Mouse (Mus musculus): ENCODE results near the gene Sat2. TPM values are rescaled to one million over a fixed set of nuclear protein-coding genes. Genes with fewer than 3 reads are reported as not detected.

Gene Sat2
- 10.9 and 12.6 TPM in 2 replicates for polyA plus RNA-seq (2012; rRNA removed; ENCODE audit: low replicate concordance)

DNA sequence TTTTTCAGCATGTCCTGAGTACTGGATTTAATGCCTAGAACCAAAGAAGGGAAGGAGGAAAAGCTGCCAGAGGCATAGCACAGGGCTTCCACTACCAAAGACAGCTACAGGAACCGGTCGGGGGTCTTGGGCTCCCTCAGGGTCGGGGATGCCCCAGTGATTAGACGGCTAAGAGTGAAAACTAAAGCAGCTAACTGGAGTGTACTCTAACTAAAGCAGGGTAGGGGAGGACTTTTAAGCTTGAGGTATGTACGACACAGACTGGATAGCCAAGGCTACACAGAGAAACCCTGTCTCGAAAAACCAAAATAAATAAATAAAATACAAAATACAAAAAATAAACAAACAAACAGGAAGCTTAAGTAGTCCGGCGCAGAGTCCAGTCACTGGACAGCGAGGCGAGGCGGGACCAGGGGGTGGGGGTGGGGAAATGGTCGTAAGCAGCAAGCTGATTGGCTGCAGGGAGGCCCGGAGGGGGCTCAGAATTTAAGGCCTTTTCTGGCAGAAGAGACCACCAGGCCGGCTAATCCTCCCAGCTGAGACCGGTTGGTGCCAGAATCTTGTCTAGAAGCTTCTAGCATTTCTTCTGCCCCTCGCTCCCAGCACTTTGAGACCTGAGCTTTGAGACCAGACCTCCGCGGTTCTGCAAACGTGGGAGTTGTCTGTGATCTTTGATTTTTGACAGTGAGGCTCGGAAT lies at the start of gene Sat2:
Gene Sat2, plus strand, starts transcription at position 454 of the 698 bp plus-strand sequence.

DNA sequence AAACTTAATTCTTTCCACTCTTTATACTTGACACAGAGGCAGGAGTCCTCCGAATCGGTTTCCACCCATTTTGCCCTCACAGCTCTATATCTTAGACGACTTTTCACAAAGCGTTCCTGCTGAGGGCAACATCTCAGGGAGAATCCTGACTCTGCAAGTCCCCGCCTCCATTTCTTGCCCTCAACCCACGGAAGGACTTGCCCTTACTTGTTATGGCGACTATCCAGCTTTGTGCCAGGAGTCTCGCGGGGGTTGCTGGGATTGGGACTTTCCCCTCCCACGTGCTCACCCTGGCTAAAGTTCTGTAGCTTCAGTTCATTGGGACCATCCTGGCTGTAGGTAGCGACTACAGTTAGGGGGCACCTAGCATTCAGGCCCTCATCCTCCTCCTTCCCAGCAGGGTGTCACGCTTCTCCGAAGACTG lies 41.7 kb upstream of the Sat2 start, which contains the start of the genes Wrap53 and Trp53:
Gene Wrap53, minus strand, starts transcription at position 165 of the 424 bp plus-strand sequence.
Gene Trp53, plus strand, starts transcription at position 269 of the 424 bp plus-strand sequence.

DNA sequence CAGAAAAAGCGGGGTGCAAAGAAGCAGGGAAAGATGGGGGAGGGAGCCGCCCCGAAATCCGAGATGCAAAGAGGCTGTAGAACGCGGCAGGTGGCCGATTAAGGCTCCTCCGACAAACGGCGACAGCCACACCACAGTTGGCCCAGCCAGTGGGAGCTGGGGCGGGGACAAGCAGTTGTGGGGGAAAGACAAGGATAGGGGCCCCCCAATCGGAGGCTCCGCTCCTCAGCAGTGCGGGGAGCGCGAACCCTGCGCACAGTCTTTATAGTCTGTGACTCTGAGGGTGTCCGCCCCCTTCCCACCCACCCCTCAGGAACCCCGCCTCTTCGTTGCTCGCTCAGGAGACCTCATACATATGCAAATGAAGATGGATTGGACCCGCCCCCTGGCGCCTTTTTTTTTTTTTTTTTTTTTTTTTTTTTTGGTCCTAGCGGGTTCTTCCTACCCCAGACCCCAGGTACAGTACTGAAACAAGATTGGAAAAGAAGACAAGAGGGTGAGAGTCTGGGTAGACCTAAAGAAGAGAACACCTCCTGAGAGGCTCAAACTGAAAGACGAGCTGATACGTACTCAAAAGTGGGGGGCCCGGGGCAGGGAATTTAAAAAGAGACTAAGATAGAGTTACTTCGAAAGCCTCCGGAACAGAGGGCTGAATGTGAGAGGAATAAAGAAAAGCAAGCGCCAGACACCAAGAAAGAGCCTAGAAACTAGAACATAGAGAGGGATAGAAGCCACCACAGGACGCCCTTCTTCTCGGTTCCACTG lies 15.9 kb upstream of the Sat2 start, which contains the start of gene Atp1b2:
Gene Atp1b2, minus strand, starts transcription at position 217 of the 765 bp plus-strand sequence.

DNA sequence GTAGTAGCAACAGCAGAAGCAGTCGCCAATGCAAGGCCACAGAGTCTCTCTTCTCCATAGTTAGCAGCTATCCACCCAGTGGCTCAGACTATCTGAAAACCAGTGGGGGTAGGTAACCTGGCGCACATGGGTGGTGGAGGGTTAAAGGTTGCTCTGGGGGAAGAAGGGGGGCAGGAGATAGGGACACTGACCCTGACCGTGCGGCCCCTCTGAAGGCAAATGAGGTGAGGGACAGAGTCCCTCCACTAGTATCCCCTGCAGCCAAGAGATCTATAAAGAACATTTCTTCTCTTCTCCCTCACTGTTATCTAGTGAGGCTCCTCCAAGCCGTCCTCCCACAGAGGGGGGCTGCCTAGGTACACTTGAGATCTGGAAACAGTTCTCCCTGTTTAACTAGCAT lies 4.0 kb upstream of the Sat2 start, which contains the start of gene Shbg:
Gene Shbg, minus strand, starts transcription at position 101 of the 400 bp plus-strand sequence.

DNA sequence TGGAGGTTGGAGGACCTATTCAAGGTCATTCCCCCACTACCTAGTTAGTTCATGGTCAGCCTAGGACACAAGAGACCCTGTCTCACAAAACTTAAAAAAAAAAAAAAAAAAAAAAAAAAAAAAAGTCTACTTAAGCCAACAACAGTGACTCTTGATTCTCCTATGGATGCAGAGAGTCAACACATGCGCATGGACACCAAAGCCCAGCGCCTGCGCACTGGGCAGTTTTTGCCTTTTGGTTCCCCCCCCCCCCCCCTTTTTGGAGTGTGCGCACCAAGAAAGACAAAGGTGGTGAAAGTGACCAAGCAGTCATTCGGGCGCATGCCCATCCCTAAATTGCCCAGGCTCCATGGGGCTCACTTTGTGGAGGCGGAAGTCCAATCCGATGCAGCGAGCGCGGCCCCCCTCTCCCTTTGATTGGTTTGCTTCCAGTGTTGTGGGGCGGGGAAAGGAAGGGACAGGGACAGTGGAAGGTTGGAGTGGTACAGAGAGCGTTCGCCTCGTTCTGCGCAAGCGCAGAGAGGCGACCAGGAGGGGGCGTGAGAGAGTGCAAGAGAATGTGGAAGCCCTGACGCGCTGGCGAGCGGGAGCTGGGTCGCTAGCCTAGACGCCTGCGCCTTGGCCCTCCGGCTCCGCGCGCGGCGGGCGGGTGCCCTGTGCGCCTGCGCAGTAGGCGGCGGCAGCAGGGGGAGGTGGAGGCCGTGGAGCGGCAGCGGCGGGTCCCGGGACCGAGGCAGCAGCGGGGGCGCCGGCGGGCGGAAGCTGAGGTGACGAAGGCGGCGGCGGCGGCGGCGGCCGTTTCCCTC lies 10.7 kb downstream of the Sat2 start, which contains the start of gene Fxr2:
Gene Fxr2, plus strand, starts transcription at position 707 of the 806 bp plus-strand sequence.

DNA sequence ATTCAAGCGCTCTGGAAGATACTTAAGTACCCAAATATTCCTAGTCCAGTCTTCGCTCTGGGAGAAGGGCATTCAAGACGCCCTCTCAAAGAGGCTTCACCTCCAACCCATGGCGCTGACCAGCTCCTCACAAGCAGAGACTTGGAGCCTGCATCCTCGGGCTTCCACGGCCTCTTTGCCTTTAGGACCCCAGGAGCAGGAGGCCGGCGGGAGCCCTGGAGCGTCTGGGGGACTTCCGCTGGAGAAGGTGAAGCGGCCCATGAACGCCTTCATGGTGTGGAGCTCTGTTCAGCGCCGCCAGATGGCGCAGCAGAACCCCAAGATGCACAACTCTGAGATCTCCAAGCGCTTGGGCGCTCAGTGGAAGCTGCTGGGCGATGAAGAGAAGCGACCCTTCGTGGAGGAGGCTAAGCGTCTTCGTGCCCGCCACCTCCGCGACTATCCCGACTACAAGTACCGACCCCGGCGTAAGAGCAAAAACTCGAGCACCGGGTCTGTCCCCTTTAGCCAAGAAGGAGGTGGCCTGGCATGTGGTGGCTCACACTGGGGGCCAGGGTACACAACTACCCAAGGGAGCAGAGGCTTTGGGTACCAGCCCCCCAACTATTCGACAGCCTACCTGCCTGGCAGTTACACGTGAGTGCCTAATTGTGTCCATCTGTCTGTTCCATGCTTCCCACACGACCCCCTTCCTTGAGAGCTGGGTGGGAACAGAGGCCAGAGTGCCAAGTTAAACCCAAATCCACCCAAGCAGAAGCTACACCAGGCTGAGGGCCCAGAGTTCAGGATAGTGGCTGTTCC lies 33.6 kb downstream of the Sat2 start, which contains the start of gene Sox15:
Gene Sox15, plus strand, starts transcription at position 51 of the 801 bp plus-strand sequence.

DNA sequence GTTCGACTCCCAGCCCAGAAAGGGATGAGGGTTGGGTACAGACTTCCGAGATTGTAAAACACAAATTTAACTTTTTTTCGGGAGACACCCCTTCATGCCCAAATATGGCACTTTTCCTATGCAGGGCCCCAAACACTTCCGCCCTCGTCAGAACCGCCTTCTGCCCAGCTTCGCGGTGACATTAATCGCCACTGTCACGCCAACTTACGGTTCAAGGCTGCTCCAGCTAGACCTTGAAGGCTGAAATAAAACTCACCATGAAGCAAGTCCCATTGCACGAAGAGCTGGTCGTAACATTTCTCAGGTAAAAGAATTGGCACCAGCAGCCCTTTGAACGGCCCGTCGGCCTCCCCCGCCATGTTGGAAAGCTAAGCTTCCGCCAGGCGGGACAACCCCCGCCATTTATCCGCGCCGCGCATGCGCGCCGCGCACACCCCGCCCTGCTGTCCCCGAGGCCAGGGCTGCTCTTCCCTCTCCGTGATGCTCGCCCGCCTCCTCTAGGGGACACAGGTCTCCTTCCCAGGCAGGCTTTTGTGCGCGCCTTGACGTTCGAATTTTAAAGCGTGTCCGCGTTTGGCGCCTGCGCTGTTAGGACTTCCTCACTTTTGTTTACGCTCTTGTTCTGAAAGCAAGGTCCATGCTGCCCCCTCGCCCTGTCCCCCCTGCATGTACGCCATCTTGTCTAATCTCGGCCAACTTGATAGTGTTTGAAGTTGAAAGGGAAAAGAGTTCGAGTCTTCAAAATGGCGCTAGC lies 40.6 kb downstream of the Sat2 start, which contains the start of gene Mpdu1:
Gene Mpdu1, minus strand, starts transcription at position 430 of the 754 bp plus-strand sequence.

DNA sequence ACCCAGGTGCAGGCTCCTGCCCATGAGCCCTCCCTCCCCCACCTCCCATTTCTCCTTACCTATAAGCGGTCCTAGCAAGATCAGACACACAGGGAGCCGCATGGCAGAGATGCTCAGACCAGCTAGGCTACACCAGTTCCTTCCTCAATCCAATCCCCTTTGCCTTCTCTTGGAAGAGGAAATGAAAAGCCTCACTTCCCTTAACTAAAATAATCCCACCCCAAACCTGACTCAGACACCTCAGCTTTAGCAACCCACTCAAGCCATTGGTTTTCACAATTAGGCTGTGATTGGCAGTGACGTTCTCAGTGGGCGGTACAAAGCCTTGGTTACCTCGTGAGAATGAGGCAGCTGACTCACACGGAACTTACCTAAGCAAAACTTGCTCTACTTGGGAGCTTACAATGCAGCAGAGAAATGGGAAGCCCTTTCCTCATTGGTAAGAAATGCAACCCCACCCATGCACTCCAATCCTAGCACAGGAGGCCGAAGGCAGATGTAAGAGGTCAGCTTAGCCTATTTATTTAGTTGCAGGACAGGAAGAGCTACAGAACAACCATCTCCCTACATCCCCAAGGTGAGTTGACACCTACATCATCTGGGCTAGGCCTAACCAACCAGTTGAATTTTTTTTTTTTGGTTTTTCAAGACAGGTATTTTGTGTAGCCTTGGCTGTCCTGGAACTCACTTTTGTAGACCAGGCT lies 44.3 kb downstream of the Sat2 start, which contains the start of gene Cd68:
Gene Cd68, minus strand, starts transcription at position 193 of the 704 bp plus-strand sequence.

DNA sequence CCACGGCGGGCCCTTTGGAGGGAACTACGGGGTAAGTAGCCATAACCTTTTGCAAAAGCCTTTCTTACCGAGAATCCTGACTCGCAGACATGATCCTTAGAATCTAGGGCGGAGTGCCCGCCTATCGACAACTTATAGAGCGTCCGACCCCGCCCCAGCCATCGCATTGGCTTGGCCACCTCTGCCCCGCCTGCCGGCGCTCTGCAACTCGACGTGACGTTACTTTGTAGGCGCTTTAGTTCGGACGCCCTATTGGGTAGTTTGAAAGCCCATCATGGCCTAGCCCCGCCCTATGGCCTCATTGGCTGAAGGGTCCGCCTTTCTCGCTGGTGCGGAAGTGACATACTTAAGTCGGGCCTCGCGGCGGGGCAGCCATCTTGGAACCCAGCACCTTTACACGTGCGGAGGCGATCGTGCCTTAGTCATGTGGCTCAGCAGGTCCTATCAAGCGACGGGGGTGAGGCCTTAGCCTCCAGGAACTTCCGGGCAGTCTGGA lies 50.4 kb downstream of the Sat2 start, which contains the start of gene Eif4a1:
Gene Eif4a1, minus strand, starts transcription at position 213 of the 496 bp plus-strand sequence.

Other genes starting within 250 kb of the Sat2 start
- gene Naa38, start 226.5 kb upstream of the Sat2 start, polyA plus RNA-seq (2012; rRNA removed; ENCODE audit: low replicate concordance) = 180 and 191 TPM in 2 replicates
- 30.0 and 32.3 TPM in 2 replicates for gene Cyb5d1, start 226.4 kb upstream of the Sat2 start, polyA plus RNA-seq (2012; rRNA removed; ENCODE audit: low replicate concordance)
- gene Tmem88, start 223.8 kb upstream of the Sat2 start, polyA plus RNA-seq (2012; rRNA removed; ENCODE audit: low replicate concordance) = 50.9 and 97.6 TPM in 2 replicates
- gene Kdm6b, start 208.3 kb upstream of the Sat2 start, polyA plus RNA-seq (2012; rRNA removed; ENCODE audit: low replicate concordance) = 8.0 and 17.4 TPM in 2 replicates
- gene Dnah2, start 72.9 kb upstream of the Sat2 start, polyA plus RNA-seq (2012; rRNA removed; ENCODE audit: low replicate concordance) = 0.29 and 1.4 TPM in 2 replicates
- gene Efnb3, start 61.8 kb upstream of the Sat2 start, polyA plus RNA-seq (2012; rRNA removed; ENCODE audit: low replicate concordance) = 0.49 and 29.6 TPM in 2 replicates
- gene Wrap53, start 41.8 kb upstream of the Sat2 start, polyA plus RNA-seq (2012; rRNA removed; ENCODE audit: low replicate concordance) = 15.8 and 19.8 TPM in 2 replicates
- gene Trp53, start 41.7 kb upstream of the Sat2 start, polyA plus RNA-seq (2012; rRNA removed; ENCODE audit: low replicate concordance) = 68.6 and 188 TPM in 2 replicates
- gene Atp1b2, start 16.1 kb upstream of the Sat2 start, polyA plus RNA-seq (2012; rRNA removed; ENCODE audit: low replicate concordance) = 28.5 and 39.7 TPM in 2 replicates
- gene Shbg, start 4.1 kb upstream of the Sat2 start, polyA plus RNA-seq (2012; rRNA removed; ENCODE audit: low replicate concordance) = not detected in 2 replicates
- 58.6 and 88.5 TPM in 2 replicates for gene Fxr2, start 11.0 kb downstream of the Sat2 start, polyA plus RNA-seq (2012; rRNA removed; ENCODE audit: low replicate concordance)
- 0.15 and 0.24 TPM in 2 replicates for gene Sox15, start 33.3 kb downstream of the Sat2 start, polyA plus RNA-seq (2012; rRNA removed; ENCODE audit: low replicate concordance)
- 144 and 237 TPM in 2 replicates for gene Mpdu1, start 40.6 kb downstream of the Sat2 start, polyA plus RNA-seq (2012; rRNA removed; ENCODE audit: low replicate concordance)
- gene Cd68, start 44.1 kb downstream of the Sat2 start, polyA plus RNA-seq (2012; rRNA removed; ENCODE audit: low replicate concordance) = 56.3 and 61.7 TPM in 2 replicates
- 319 and 587 TPM in 2 replicates for gene Eif4a1, start 50.4 kb downstream of the Sat2 start, polyA plus RNA-seq (2012; rRNA removed; ENCODE audit: low replicate concordance)
- gene Senp3, start 60.1 kb downstream of the Sat2 start, polyA plus RNA-seq (2012; rRNA removed; ENCODE audit: low replicate concordance) = 85.1 and 101 TPM in 2 replicates
- gene Tnfsf13, start 63.8 kb downstream of the Sat2 start, polyA plus RNA-seq (2012; rRNA removed; ENCODE audit: low replicate concordance) = 6.3 and 13.6 TPM in 2 replicates
- 46.0 and 77.8 TPM in 2 replicates for gene Tnfsf12, start 73.8 kb downstream of the Sat2 start, polyA plus RNA-seq (2012; rRNA removed; ENCODE audit: low replicate concordance)
- 9.8 and 12.9 TPM in 2 replicates for gene Tnfsfm13, start 74.1 kb downstream of the Sat2 start, polyA plus RNA-seq (2012; rRNA removed; ENCODE audit: low replicate concordance)
- 15.1 and 47.7 TPM in 2 replicates for gene Polr2a, start 136.6 kb downstream of the Sat2 start, polyA plus RNA-seq (2012; rRNA removed; ENCODE audit: low replicate concordance)
- gene Slc35g3, start 139.9 kb downstream of the Sat2 start, polyA plus RNA-seq (2012; rRNA removed; ENCODE audit: low replicate concordance) = 0.10 and 0.21 TPM in 2 replicates
- 44.2 and 58.0 TPM in 2 replicates for gene Zbtb4, start 143.9 kb downstream of the Sat2 start, polyA plus RNA-seq (2012; rRNA removed; ENCODE audit: low replicate concordance)
- 15.3 and 30.1 TPM in 2 replicates for gene Chrnb1, start 173.9 kb downstream of the Sat2 start, polyA plus RNA-seq (2012; rRNA removed; ENCODE audit: low replicate concordance)
- 9.8 and 16.7 TPM in 2 replicates for gene Fgf11, start 179.8 kb downstream of the Sat2 start, polyA plus RNA-seq (2012; rRNA removed; ENCODE audit: low replicate concordance)
- 0.16 and 7.0 TPM in 2 replicates for gene Tmem102, start 183.6 kb downstream of the Sat2 start, polyA plus RNA-seq (2012; rRNA removed; ENCODE audit: low replicate concordance)
- not detected in 2 replicates for gene Gm39566, start 193.3 kb downstream of the Sat2 start, polyA plus RNA-seq (2012; rRNA removed; ENCODE audit: low replicate concordance)
- not detected in 2 replicates for gene Spem2, start 196.4 kb downstream of the Sat2 start, polyA plus RNA-seq (2012; rRNA removed; ENCODE audit: low replicate concordance)
- 0.31 TPM in 1 of 2 replicates, not detected in the other for gene Spem1, start 200.2 kb downstream of the Sat2 start, polyA plus RNA-seq (2012; rRNA removed; ENCODE audit: low replicate concordance)
- 21.2 and 76.1 TPM in 2 replicates for gene Nlgn2, start 215.8 kb downstream of the Sat2 start, polyA plus RNA-seq (2012; rRNA removed; ENCODE audit: low replicate concordance)
- 256 and 336 TPM in 2 replicates for gene Tmem256, start 216.5 kb downstream of the Sat2 start, polyA plus RNA-seq (2012; rRNA removed; ENCODE audit: low replicate concordance)
- gene Plscr3, start 224.4 kb downstream of the Sat2 start, polyA plus RNA-seq (2012; rRNA removed; ENCODE audit: low replicate concordance) = 134 and 164 TPM in 2 replicates
- 5.0 and 6.3 TPM in 2 replicates for gene Tnk1, start 236.7 kb downstream of the Sat2 start, polyA plus RNA-seq (2012; rRNA removed; ENCODE audit: low replicate concordance)